Mouse (Mus musculus): ENCODE results near the gene Gm14597. TPM values are rescaled to one million over a fixed set of nuclear protein-coding genes. Genes with fewer than 3 reads are reported as not detected.

Gm14597 gene
- total RNA-seq (2023) = not detected

GRCm38 (mm10) chrX:53608879-53609278 is at the start of gene Gm14597:
Gene Gm14597 (minus strand): TSS chrX:53608979.

GRCm38 (mm10) chrX:53642980-53643961 is 34.5 kb upstream of the Gm14597 start, which contains the start of gene Rtl8a:
Gene Rtl8a (minus strand): TSS chrX:53643682.

GRCm38 (mm10) chrX:53607242-53608121 is 1.3 kb downstream of the Gm14597 start, which contains the start of gene Rtl8c:
Gene Rtl8c (plus strand): TSS chrX:53608032.

Other genes starting within 250 kb of the Gm14597 start
- gene Mospd1, start 238.5 kb downstream of the Gm14597 start, total RNA-seq (2023) = 10 to 100 TPM; 11.6 to 13.0 TPM
- not detected for gene Etd, start 174.1 kb downstream of the Gm14597 start, total RNA-seq (2023)
- gene Rtl8c, start 947 bp downstream of the Gm14597 start, total RNA-seq (2023) = 1 to 10 TPM in 1 of 2 experiments, not detected in 1; 5.2 TPM
- gene Rtl8a, start 34.7 kb upstream of the Gm14597 start, total RNA-seq (2023) = 10 to 100 TPM; 10.1 to 18.7 TPM
- gene Rtl8b, start 61.4 kb upstream of the Gm14597 start, total RNA-seq (2023) = 10 to 100 TPM in 1 of 2 experiments, 1 to 10 TPM in 1; 5.3 to 15.7 TPM
- not detected for gene 4930502E18Rik, start 115.8 kb upstream of the Gm14597 start, total RNA-seq (2023)
- gene 1700013H16Rik, start 148.9 kb upstream of the Gm14597 start, total RNA-seq (2023) = not detected
- gene Zfp36l3, start 167.4 kb upstream of the Gm14597 start, total RNA-seq (2023) = not detected
- gene Xlr, start 188.7 kb upstream of the Gm14597 start, total RNA-seq (2023) = 1 to 10 TPM in 1 of 2 experiments, not detected in 1; 1.0 TPM

Measured in B cell, adult 67 days (primary cell).